Mouse (Mus musculus) thymus, adult 2 months (tissue): ENCODE results near the gene Rex1bd. TPM values are rescaled to one million over a fixed set of nuclear protein-coding genes. Genes with fewer than 3 reads are reported as not detected.

Experiments
- DNase-seq: peaks from one replicate; pipeline ENCODE4 v3.0.0; 2021
- H3K27ac ChIP-seq: fragments of 200-500 bp; 2 replicates; pipeline ENCODE4 v1.5.1; 2012; ENCODE audit warnings: low read length, control low read depth; ENCODE audit not compliant: control insufficient read depth, insufficient read depth
- H3K27me3 ChIP-seq: fragments of 200-500 bp; 2 replicates; pipeline ENCODE4 v1.6.1; 2012; ENCODE audit warnings: mild to moderate bottlenecking, low read length, moderate library complexity, mixed read lengths; ENCODE audit not compliant: control insufficient read depth, insufficient read depth
- H3K36me3 ChIP-seq: fragments of 200-500 bp; 2 replicates; pipeline ENCODE4 v1.6.1; 2012; ENCODE audit warnings: mild to moderate bottlenecking, low read length, moderate library complexity; ENCODE audit not compliant: control insufficient read depth, insufficient read depth
- H3K4me1 ChIP-seq: fragments of 200-500 bp; replicated peaks from 2 replicates; pipeline ENCODE4 v1.6.1; 2012; ENCODE audit warnings: low read length; ENCODE audit not compliant: control insufficient read depth, insufficient read depth
- H3K4me3 ChIP-seq: fragments of 200-500 bp; 2 replicates; pipeline ENCODE4 v1.5.1; 2012; ENCODE audit warnings: mild to moderate bottlenecking, low read length, control low read depth, moderate library complexity; ENCODE audit not compliant: control insufficient read depth, insufficient read depth
- CTCF ChIP-seq: fragments of 200-500 bp; IDR thresholded peaks from 2 replicates; pipeline ENCODE4 v1.5.1; 2012; ENCODE audit warnings: mild to moderate bottlenecking, control low read depth, low read length, moderate library complexity, borderline replicate concordance; ENCODE audit not compliant: control insufficient read depth, poor library complexity, insufficient read depth; ENCODE audit errors: extremely low read depth
- POLR2A ChIP-seq: fragments of 200-500 bp; IDR thresholded peaks from 2 replicates; pipeline ENCODE4 v1.6.1; 2012; ENCODE audit warnings: mild to moderate bottlenecking, low read length, control low read depth, moderate library complexity; ENCODE audit not compliant: control insufficient read depth, poor library complexity, insufficient read depth; ENCODE audit errors: extremely low read depth
- WGBS: fragments of 180-500 bp; shearing (Covaris S2); methylation state at CpG from one replicate; pipeline ENCODE4 v1.1.7; 2018; 5-methylcytosine and 5-hydroxymethylcytosine counted together
- polyA plus RNA-seq: library from polyadenylated mRNA; depleted of rRNA; stranded (reverse); fragments of >200 nt; gene quantifications from 2 replicates; pipeline ENCODE4 v1.2.3, GENCODE M21; 2012

The Rex1bd gene
- polyA plus RNA-seq, 1 experiment: 227 TPM

DNA sequence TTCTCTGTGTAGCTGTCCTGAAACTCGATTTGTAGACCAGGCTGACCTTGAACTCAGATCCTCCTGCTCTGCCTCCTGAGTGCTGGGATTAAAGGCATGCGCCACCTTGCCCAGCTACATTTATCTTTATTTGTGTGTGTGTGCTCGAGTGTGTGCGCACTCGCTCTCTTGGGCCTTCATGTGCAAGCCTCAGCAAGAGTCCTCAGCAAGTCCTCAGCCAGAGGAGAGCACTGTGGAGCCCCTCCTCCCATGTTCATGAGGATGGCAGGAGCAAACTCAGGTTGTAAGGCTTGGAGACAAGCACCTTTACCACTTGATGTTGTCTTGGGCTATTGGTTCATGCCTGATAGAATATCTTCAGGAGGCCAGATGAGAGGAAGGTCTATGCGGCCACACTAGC, 41.2 kb upstream of the Rex1bd start:
- Histone ChIP-seq H3K4me1 (peaks cover 18% of the 10 kb centered on the region), H3K27me3 (no peaks in the 10 kb centered on the region), H3K27ac (no peak overlapping the region), H3K4me3 (no peak overlapping the region), H3K36me3 (no peaks in the 10 kb centered on the region)
- TF ChIP-seq POLR2A (no peak), CTCF (no peak)
- 95% methylated on average over 6 of the region's 6 CpGs for WGBS
- DNase-seq: no peak

DNA sequence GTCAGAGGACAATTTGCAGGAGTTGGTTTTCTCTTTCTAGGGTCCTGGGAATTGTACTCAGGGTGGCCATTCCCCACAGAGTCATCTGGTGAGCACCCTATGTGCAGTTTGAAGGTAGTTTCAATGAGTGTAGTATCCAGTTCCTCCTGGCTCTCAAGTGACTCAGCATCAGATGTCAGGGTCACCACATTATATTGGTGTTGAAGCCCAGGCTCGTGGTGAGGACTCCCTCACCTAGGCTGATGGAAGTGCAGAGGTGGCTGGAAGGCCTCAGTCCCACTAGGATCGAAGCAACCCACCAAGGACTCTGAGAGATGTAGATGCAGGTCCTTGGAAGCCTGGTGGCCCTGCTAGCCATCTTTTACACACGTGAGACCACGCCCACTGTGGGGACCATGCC, 39.9 kb upstream of the Rex1bd start:
- no peak overlapping the region for H3K27ac ChIP-seq
- H3K36me3 ChIP-seq: no peaks in the 10 kb centered on the region
- no peaks in the 10 kb centered on the region for H3K27me3 ChIP-seq
- TF ChIP-seq CTCF (no peak), POLR2A (no peak)
- no peak for DNase-seq
- H3K4me3 ChIP-seq: no peak overlapping the region
- peaks cover 11% of the 10 kb centered on the region for H3K4me1 ChIP-seq
- 71% methylated on average over 4 of the region's 4 CpGs for WGBS

DNA sequence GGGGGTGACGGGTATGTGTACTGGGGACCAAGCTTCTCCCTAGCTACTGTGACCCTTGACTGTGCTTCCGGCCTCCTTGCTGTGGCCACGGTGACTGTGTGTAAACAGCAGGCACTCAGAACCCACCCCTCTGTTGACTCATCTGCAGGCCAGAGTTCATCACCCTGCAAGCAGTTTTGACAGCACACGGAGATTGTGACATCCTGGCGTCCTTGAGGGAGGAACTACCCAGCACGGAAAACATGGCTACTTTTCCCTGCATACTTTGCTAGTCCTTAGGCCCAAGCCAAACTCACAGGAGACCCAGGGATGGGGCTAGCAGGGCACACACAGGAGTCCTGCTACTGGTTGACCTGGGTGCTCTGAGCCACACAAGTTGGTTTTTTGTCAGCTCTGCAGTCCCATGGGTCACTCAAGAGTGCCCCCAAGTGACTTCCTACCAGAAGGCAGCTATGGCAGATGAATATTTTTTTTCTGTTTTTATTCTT, 37.7 kb upstream of the Rex1bd start:
- TF ChIP-seq POLR2A (no peak), CTCF (no peak)
- Histone ChIP-seq H3K27me3 (no peaks in the 10 kb centered on the region), H3K4me3 (no peak overlapping the region), H3K36me3 (no peaks in the 10 kb centered on the region), H3K27ac (no peak overlapping the region), H3K4me1 (peaks cover 20% of the 10 kb centered on the region)
- DNase-seq: no peak
- 91% methylated on average over 6 of the region's 6 CpGs for WGBS

DNA sequence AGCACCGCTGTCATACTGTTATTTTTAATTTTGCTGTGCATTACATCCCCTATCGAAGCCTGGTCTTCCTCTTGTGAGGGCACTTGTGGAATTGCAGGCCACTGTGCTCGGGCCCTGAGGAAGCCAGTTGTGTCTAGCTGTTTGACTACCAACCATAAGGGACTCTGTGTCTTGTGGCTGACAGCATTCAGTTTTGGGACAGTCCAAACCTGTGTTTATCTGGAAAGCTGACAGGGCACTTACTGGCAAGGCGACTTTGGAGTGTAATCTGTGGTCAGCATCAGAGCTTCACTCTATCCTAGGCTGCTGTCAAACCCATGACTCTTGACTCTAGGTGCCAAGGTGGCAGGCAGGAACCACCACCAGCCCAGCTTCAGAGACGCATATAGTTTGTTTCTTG, 34.5 kb upstream of the Rex1bd start:
- Histone ChIP-seq H3K4me3 (no peak overlapping the region), H3K27me3 (no peaks in the 10 kb centered on the region), H3K27ac (no peak overlapping the region), H3K36me3 (no peaks in the 10 kb centered on the region), H3K4me1 (peaks cover 28% of the 10 kb centered on the region)
- WGBS: 71% methylated on average over 5 of the region's 5 CpGs
- no peak for DNase-seq
- TF ChIP-seq POLR2A: no peak
- TF ChIP-seq CTCF: no peak

DNA sequence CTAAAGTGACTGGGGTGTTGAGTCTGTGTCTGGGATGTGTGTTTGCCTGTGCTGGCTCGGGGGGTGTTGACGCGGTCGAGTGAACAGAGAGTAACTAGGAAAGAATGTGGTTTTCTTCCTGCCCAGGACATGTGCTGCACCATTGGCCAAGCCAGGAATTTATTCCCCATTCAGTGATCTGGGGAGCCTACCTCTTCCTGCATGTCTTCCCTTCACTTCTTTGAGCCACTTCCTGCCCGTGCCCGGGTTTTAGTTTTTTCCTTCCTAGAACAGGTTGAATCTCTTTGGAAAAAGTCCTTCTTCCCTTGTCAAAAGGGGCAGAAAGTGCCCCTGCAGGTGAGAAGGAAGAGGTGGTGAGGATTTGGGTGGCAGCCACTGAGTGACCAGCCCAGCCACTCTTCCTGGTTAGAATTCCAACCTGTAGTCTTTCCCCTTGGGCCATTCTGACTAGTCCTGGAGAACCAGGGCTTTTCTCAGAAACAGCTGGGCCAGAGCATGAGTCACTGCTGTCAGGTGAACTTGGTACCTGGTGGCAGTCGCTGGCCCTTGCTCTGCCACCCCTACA, 34.0 kb upstream of the Rex1bd start:
- DNase-seq: no peak
- Histone ChIP-seq H3K27ac (no peak overlapping the region), H3K4me1 (peaks cover 28% of the 10 kb centered on the region), H3K27me3 (no peaks in the 10 kb centered on the region), H3K4me3 (peak overlapping the region; percentile 64), H3K36me3 (no peaks in the 10 kb centered on the region)
- TF ChIP-seq CTCF (no peak), POLR2A (no peak)
- 23% methylated on average over 7 of the region's 7 CpGs for WGBS

DNA sequence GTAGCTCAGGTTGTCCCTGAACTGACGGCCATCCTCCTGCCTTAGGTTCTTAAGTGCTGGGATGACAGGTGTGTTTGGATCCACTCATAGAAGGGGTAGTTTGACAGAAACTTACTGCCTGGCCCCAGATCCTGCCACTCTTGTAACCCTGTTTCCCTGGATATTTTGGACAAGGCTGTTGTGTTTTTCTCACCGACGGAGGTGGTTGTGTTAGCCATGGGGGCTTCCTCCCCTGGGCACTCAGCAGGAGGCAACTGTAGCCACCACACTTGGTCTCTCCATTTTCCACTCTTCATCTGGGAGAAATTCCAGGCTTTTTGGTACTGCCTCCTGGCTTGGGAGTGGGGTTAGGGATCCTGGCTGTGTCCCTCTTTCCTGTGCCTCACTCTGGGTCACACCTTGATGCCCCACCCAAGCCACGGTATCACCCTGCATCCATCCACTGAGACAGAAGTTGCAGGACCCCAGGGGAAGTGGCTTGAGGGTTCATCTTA, 33.5 kb upstream of the Rex1bd start:
- Histone ChIP-seq H3K27ac (no peak overlapping the region), H3K36me3 (no peaks in the 10 kb centered on the region), H3K4me1 (peaks cover 28% of the 10 kb centered on the region), H3K27me3 (no peaks in the 10 kb centered on the region), H3K4me3 (peak overlapping the region; percentile 64)
- DNase-seq: peak; percentile 17
- TF ChIP-seq POLR2A (no peak), CTCF (no peak)
- 4% methylated on average over 4 of the region's 4 CpGs for WGBS

DNA sequence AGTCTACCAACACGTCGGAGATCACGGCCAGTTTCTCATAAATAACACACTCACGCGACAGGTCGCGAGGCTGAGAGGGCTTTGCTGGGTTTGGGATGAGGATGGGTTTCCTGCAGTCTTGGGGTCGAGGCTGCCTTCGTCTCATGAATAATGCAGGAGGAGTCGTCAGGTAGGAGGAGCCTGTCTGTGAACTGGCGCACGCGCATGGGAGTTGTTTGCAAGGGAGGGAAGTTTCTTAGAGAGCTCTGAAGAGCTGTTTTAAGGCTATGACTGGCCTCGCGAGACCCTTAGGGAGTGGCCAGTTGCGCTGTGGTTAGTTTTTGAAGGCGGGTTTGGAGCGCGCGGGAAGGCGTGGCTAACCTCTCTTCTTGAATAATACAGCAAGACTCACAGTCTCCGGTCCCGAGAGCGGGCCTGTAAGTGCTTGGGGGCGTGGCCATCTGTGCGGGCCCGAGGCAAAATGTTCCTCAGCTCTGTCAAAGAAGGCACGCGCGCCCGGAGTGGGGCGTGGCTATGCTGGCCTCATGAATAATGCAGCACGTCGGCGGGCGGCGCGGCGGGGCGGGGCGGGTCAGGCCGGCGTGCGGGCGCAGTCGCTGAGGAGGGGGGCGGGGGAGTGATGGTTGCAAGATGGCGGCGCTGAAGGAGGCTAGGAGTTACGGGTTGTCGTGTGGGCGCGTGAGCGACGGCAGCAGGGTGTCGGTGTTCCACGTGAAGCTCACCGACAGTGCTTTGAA, 32.7 kb upstream of the Rex1bd start, which contains the start of gene Ell:
Gene Ell (plus strand): TSS at position 381 of the 737 bp plus-strand sequence.
- peak; percentile 24 for TF ChIP-seq POLR2A
- peak; percentile 44; the same call in 1 of the 2 replicates for TF ChIP-seq CTCF
- no peaks in the 10 kb centered on the region for H3K27me3 ChIP-seq
- under 1% methylated on average over 58 of the region's 58 CpGs for WGBS
- H3K36me3 ChIP-seq: no peaks in the 10 kb centered on the region
- H3K4me1 ChIP-seq: peaks cover 28% of the 10 kb centered on the region
- DNase-seq: peak; percentile 99
- H3K4me3 ChIP-seq: peak within 1 kb of the TSS; percentile 64
- H3K27ac ChIP-seq: peak within 1 kb of the TSS; percentile 69
